Mouse (Mus musculus) intestine, embryonic 14.5 days (tissue): ENCODE measurements around the gene Tcea3. TPM values are rescaled to one million over a fixed set of nuclear protein-coding genes. Genes with fewer than 3 reads are reported as not detected.

Experiments used
- ATAC-seq: fragments of 200-750 bp; cut with Nextera tagmentation; replicated peaks from 2 replicates; pipeline ENCODE4 v1.8.0; 2017; ENCODE audit warnings: low read depth, moderate number of reproducible peaks, moderate TSS enrichment, moderate library complexity; ENCODE audit not compliant: low FRiP score, low TSS enrichment
- DNase-seq: peaks from one replicate; pipeline ENCODE4 v3.0.0-alpha.2; 2018; ENCODE audit warnings: low spot score
- H3K27ac ChIP-seq: fragments of 300-500 bp; sonication (generic); 2 replicates; pipeline ENCODE4 v1.5.1; 2014; ENCODE audit warnings: low read depth, mild to moderate bottlenecking, control low read depth
- H3K27me3 ChIP-seq: fragments of 300-500 bp; sonication (generic); replicated peaks from 2 replicates; pipeline ENCODE4 v1.6.1; 2014; ENCODE audit warnings: low read length, control low read depth; ENCODE audit not compliant: control insufficient read depth, insufficient read depth
- H3K36me3 ChIP-seq: fragments of 300-500 bp; sonication (generic); 2 replicates; pipeline ENCODE4 v1.6.1; 2014; ENCODE audit warnings: low read length, control low read depth; ENCODE audit not compliant: control insufficient read depth, insufficient read depth
- H3K4me1 ChIP-seq: fragments of 300-500 bp; sonication (generic); replicated peaks from 2 replicates; pipeline ENCODE4 v1.6.1; 2014; ENCODE audit warnings: low read length, control low read depth, mixed read lengths; ENCODE audit not compliant: control insufficient read depth, insufficient read depth
- H3K4me2 ChIP-seq: fragments of 300-500 bp; sonication (generic); 2 replicates; pipeline ENCODE4 v1.6.1; 2014; ENCODE audit warnings: low read length
- H3K4me3 ChIP-seq: fragments of 300-500 bp; sonication (generic); 2 replicates; pipeline ENCODE4 v1.5.1; 2014; ENCODE audit warnings: low read depth, low read length, control low read depth, mixed read lengths
- H3K9ac ChIP-seq: fragments of 300-500 bp; sonication (generic); 2 replicates; pipeline ENCODE4 v1.6.1; 2014; ENCODE audit warnings: mild to moderate bottlenecking, low read length
- H3K9me3 ChIP-seq: fragments of 300-500 bp; sonication (generic); 2 replicates; pipeline ENCODE4 v1.6.1; 2016; ENCODE audit warnings: low read length, control low read depth; ENCODE audit not compliant: control insufficient read depth
- WGBS: fragments of 180-500 bp; shearing (Covaris S2); extraction: QIAGEN DNeasy Blood & Tissue Kit; methylation state at CpG from one replicate; pipeline ENCODE4 v1.1.7; 2014; 5-methylcytosine and 5-hydroxymethylcytosine counted together
- polyA plus RNA-seq: library from polyadenylated mRNA; unstranded; fragments of >200 nt; fragmentation: Nextera tagmentation; extraction: Ambion mirVana; gene quantifications from 2 replicates; pipeline ENCODE4 v1.2.1, GENCODE M21; 2014

Tcea3 gene
- polyA plus RNA-seq, 1 experiment from 2014 or later: 18.7 TPM

GRCm38 (mm10) chr4:136242065-136242703 is 5.3 kb upstream of the Tcea3 start:
- no peak for ATAC-seq

GRCm38 (mm10) chr4:136242728-136243127 is 4.8 kb upstream of the Tcea3 start:
- Histone ChIP-seq H3K9ac (no peak overlapping the region), H3K27ac (no peak overlapping the region), H3K9me3 (no peaks in the 10 kb centered on the region), H3K4me1 (peaks cover 17% of the 10 kb centered on the region), H3K36me3 (peaks cover 8% of the 10 kb centered on the region), H3K4me3 (no peak overlapping the region), H3K4me2 (no peak overlapping the region), H3K27me3 (peaks cover 28% of the 10 kb centered on the region)
- ATAC-seq (no peak), DNase-seq (no peak)
- 85% methylated on average over 7 of the region's 7 CpGs for WGBS

More at GRCm38 (mm10) chr4:136242065-136242703, 5.3 kb upstream of the Tcea3 start:
- 52% methylated on average over 8 of the region's 8 CpGs for WGBS
- Histone ChIP-seq H3K9ac (no peak overlapping the region), H3K4me2 (no peak overlapping the region), H3K27ac (no peak overlapping the region), H3K9me3 (no peaks in the 10 kb centered on the region), H3K36me3 (peaks cover 8% of the 10 kb centered on the region), H3K27me3 (peaks cover 23% of the 10 kb centered on the region), H3K4me1 (peaks cover 12% of the 10 kb centered on the region), H3K4me3 (no peak overlapping the region)
- DNase-seq: no peak

GRCm38 (mm10) chr4:136244208-136244607 is 3.3 kb upstream of the Tcea3 start:
- WGBS: 73% methylated on average over 7 of the region's 7 CpGs
- peaks cover 8% of the 10 kb centered on the region for H3K36me3 ChIP-seq
- peaks cover 31% of the 10 kb centered on the region for H3K4me1 ChIP-seq
- H3K4me2 ChIP-seq: no peak overlapping the region
- no peak for DNase-seq
- H3K27ac ChIP-seq: no peak overlapping the region
- H3K27me3 ChIP-seq: peaks cover 33% of the 10 kb centered on the region
- H3K4me3 ChIP-seq: no peak overlapping the region
- no peak overlapping the region for H3K9ac ChIP-seq
- no peaks in the 10 kb centered on the region for H3K9me3 ChIP-seq
- ATAC-seq: no peak

- WGBS: 47% methylated on average over 5 of the region's 5 CpGs
- DNase-seq: no peak
- Histone ChIP-seq H3K27ac (no peak overlapping the region), H3K9ac (no peak overlapping the region), H3K27me3 (peaks cover 41% of the 10 kb centered on the region), H3K4me1 (peaks cover 42% of the 10 kb centered on the region), H3K9me3 (no peaks in the 10 kb centered on the region), H3K36me3 (peaks cover 8% of the 10 kb centered on the region), H3K4me3 (no peak overlapping the region), H3K4me2 (no peak overlapping the region)
- no peak for ATAC-seq
These were observed 1.8 kb upstream of the Tcea3 start for GRCm38 (mm10) chr4:136245681-136246080.

- DNase-seq (no peak), ATAC-seq (no peak)
- no peak overlapping the region for H3K4me3 ChIP-seq
- peaks cover 42% of the 10 kb centered on the region for H3K4me1 ChIP-seq
- peaks cover under 1% of the 10 kb centered on the region; the same call in 1 of the 2 replicates for H3K36me3 ChIP-seq
- WGBS: 5% methylated on average over 12 of the region's 12 CpGs
- H3K27ac ChIP-seq: no peak overlapping the region
- no peak overlapping the region for H3K9ac ChIP-seq
- peak overlapping the region; percentile 98 for H3K4me2 ChIP-seq
- H3K27me3 ChIP-seq: peaks cover 41% of the 10 kb centered on the region
- H3K9me3 ChIP-seq: no peaks in the 10 kb centered on the region
These were observed 960 bp upstream of the Tcea3 start for GRCm38 (mm10) chr4:136246568-136246969.

DNA sequence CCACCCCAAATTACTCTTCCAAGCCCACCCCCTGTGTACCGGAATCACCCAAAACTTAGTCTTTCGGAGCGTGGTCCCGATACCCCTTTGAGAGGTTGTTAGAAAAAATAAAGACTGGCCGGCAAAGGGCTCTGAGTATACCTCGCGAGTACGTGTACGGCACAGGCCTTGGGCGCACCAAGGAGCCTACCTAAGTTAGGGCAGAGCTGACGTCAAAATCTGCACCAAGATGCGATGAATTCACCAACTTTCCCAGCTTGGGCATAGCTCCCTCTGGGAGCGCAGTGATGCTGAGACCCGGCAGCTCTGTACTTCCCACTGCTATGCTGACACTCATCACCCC is 172 bp upstream of the Tcea3 start:
- H3K9me3 ChIP-seq: no peaks in the 10 kb centered on the region
- H3K36me3 ChIP-seq: no peaks in the 10 kb centered on the region
- 3% methylated on average over 14 of the region's 14 CpGs for WGBS
- ATAC-seq (peak; percentile 28), DNase-seq (peak; percentile 80)
- H3K27me3 ChIP-seq: peaks cover 41% of the 10 kb centered on the region
- H3K27ac ChIP-seq: no peak overlapping the region
- H3K4me2 ChIP-seq: peak overlapping the region; percentile 98
- peak overlapping the region; percentile 46; the same call in 1 of the 2 replicates for H3K9ac ChIP-seq
- H3K4me1 ChIP-seq: peaks cover 42% of the 10 kb centered on the region
- H3K4me3 ChIP-seq: peak overlapping the region; percentile 59

DNA sequence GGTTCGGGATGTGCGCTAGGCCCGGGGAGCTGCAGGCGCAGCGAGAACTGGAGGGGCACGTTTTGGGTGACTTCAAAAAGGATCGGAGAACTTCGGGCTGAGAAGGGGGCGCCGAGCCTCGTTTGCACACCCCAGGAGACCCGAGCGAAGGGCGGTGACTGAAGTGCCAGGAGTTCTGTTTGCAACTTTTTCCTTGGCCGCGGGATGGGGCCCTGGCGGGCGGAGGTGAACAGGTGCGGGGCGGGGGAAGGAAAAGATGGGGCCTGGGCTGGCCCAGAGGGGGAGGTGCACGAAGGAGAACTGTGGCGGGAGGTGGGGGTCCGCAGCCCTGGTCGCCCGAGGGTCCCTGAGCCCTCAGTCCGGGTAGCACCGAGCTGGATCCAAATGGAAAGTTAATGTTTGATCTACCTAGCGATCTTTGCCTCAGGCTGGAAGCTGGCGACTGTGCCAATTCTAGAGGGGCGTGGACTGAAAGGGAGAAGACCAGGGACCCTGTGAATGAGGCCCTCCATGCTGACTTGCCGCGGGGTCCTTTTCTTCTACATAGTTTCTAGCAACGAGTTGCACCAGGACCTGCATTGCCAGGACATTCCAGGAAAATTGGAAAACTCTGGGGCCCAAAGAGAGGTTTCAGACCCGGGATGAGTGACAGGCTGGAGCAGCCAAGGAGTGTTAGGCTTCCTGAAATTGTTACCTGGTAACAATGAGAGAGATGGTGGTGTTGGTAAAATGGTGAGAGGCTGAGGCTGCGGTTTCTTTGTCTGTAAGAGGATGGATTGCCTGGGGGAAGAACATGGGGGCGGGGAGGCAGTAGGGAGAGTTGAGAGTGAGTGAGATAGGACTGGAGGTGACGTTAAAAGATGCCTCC is 1.2 kb downstream of the Tcea3 start:
- peaks cover 42% of the 10 kb centered on the region for H3K4me1 ChIP-seq
- H3K36me3 ChIP-seq: no peaks in the 10 kb centered on the region
- DNase-seq (no peak), ATAC-seq (0 out of 2 replicates have a peak, but pooled peaks have one; percentile 5)
- peak overlapping the region; percentile 59 for H3K4me3 ChIP-seq
- H3K27ac ChIP-seq: no peak overlapping the region
- H3K27me3 ChIP-seq: peaks cover 41% of the 10 kb centered on the region
- peak overlapping the region; percentile 98 for H3K4me2 ChIP-seq
- H3K9ac ChIP-seq: peak overlapping the region; percentile 46; the same call in 1 of the 2 replicates
- WGBS: 2% methylated on average over 36 of the region's 37 CpGs
- H3K9me3 ChIP-seq: no peaks in the 10 kb centered on the region

GRCm38 (mm10) chr4:136249332-136249647 is 1.8 kb downstream of the Tcea3 start:
- Histone ChIP-seq H3K4me3 (peak overlapping the region; percentile 59; the same call in 1 of the 2 replicates), H3K4me1 (peaks cover 42% of the 10 kb centered on the region), H3K9ac (no peak overlapping the region), H3K27ac (no peak overlapping the region), H3K4me2 (peak overlapping the region; percentile 98), H3K27me3 (peaks cover 41% of the 10 kb centered on the region), H3K9me3 (no peaks in the 10 kb centered on the region), H3K36me3 (no peaks in the 10 kb centered on the region)
- WGBS: 23% methylated on average over 11 of the region's 11 CpGs
- ATAC-seq (no peak), DNase-seq (no peak)
